Mouse (Mus musculus): ENCODE measurements around the gene Olfr930. TPM values are rescaled to one million over a fixed set of nuclear protein-coding genes. Genes with fewer than 3 reads are reported as not detected.

Olfr930 gene
- polyA plus RNA-seq (2016; fragmentation: Nextera tagmentation; extraction: Ambion mirVana), result not detected in 2 replicates

GRCm38 (mm10) chr9:38929509-38929908 lies at the start of gene Olfr930:
Olfr930 (plus strand) TSS chr9:38929809.
- Histone ChIP-seq H3K27ac (ENCODE audit: poor library complexity, severe bottlenecking) (no peak within 1 kb of the TSS), H3K9me3 (replicated peaks) (no peaks in the 10 kb centered on the region), H3K4me2 (no peak within 1 kb of the TSS), H3K27me3 (replicated peaks) (no peaks in the 10 kb centered on the region), H3K4me1 (replicated peaks) (no peaks in the 10 kb centered on the region), H3K9ac (no peak within 1 kb of the TSS), H3K4me3 (no peak within 1 kb of the TSS), H3K36me3 (no peaks in the 10 kb centered on the region)
- no peak for ATAC-seq (ENCODE audit: insufficient number of reproducible peaks, low FRiP score)

DNA sequence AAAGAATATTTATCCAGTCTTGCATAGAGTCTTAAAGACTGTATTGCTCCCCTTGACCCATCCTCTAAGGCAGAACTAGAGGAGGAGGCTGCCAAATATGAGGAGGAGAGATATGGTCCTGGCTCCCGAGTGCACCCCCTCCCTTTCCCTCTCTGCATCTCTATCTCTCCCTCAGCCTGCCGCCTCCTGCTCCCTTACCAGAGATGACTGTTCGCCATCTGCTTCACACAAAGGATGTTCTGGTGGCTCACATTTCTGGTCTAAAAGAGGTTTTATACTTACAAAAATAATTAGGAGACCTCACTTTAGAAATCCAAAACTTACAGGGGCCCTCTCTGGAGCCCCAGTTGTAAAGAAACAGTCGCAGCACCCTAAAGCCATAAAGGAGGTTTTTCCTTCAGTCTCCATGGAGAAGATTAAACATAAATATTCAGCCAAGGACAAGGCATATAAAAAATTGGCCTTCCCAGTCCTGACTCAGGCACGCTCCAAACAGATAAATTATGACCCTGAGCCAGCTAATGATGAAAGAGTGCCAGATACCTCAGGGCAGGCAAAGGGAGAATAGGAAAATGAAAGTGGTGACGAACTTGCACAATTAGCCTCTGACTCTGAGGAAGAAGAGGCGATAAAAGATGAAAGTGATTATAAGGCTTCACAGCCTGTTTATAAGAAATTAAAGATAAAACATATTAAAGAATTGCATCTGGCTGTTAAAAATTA lies 24.0 kb downstream of the Olfr930 start:
- no peak for ATAC-seq (ENCODE audit: insufficient number of reproducible peaks, low FRiP score)
- H3K36me3 ChIP-seq, result no peaks in the 10 kb centered on the region
- no peak overlapping the region for H3K9ac ChIP-seq
- H3K9me3 ChIP-seq (replicated peaks), result no peaks in the 10 kb centered on the region
- H3K27ac ChIP-seq (ENCODE audit: poor library complexity, severe bottlenecking), result no peak overlapping the region
- H3K4me2 ChIP-seq, result no peak overlapping the region
- 65% methylated on average over 7 of the region's 7 CpGs for WGBS
- no peaks in the 10 kb centered on the region for H3K27me3 ChIP-seq (replicated peaks)
- no peak overlapping the region for H3K4me3 ChIP-seq
- H3K4me1 ChIP-seq (replicated peaks), result no peaks in the 10 kb centered on the region

DNA sequence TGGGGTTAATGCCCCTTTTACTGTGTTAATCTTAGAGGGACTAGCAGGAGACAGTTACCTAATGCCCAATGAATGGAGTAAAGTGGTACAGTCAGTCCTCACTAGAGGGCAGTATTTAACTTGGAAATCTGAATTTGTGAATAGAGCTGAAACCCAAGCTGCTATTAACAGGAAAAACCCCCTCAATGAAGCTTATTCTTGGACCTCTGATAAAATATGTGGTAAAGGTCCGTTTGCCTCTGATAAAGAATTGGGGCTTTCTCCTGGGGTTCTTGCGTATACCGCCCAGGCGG lies 24.5 kb downstream of the Olfr930 start:
- Histone ChIP-seq H3K4me1 (replicated peaks) (no peaks in the 10 kb centered on the region), H3K4me2 (no peak overlapping the region), H3K4me3 (no peak overlapping the region), H3K9me3 (replicated peaks) (no peaks in the 10 kb centered on the region), H3K27me3 (replicated peaks) (no peaks in the 10 kb centered on the region), H3K9ac (no peak overlapping the region), H3K27ac (ENCODE audit: poor library complexity, severe bottlenecking) (no peak overlapping the region), H3K36me3 (no peaks in the 10 kb centered on the region)
- no peak for ATAC-seq (ENCODE audit: insufficient number of reproducible peaks, low FRiP score)
- WGBS, result 71% methylated on average over 4 of the region's 4 CpGs

GRCm38 (mm10) chr9:38972013-38972412 lies 42.4 kb downstream of the Olfr930 start, which contains the start of gene Olfr933:
Olfr933 (plus strand) TSS chr9:38972313.
- 75% methylated on average over 4 of the region's 4 CpGs for WGBS
- Histone ChIP-seq H3K4me1 (replicated peaks) (no peaks in the 10 kb centered on the region), H3K4me3 (no peak within 1 kb of the TSS), H3K27ac (ENCODE audit: poor library complexity, severe bottlenecking) (no peak within 1 kb of the TSS), H3K27me3 (replicated peaks) (no peaks in the 10 kb centered on the region), H3K36me3 (no peaks in the 10 kb centered on the region), H3K4me2 (no peak within 1 kb of the TSS), H3K9me3 (replicated peaks) (no peaks in the 10 kb centered on the region), H3K9ac (no peak within 1 kb of the TSS)
- ATAC-seq (ENCODE audit: insufficient number of reproducible peaks, low FRiP score), result no peak

Other genes with a start within 250 kb of the Olfr930 start
- gene Olfr919, start 226.1 kb upstream of the Olfr930 start, polyA plus RNA-seq (2016; fragmentation: Nextera tagmentation; extraction: Ambion mirVana), result not detected in 2 replicates
- gene Vwa5a, start 211.5 kb upstream of the Olfr930 start, polyA plus RNA-seq (2016; fragmentation: Nextera tagmentation; extraction: Ambion mirVana), result 19.3 and 21.3 TPM in 2 replicates
- 0.03 TPM in 1 of 2 replicates, not detected in the other for gene Olfr920, start 177.5 kb upstream of the Olfr930 start, polyA plus RNA-seq (2016; fragmentation: Nextera tagmentation; extraction: Ambion mirVana)
- gene Olfr921, start 156.7 kb upstream of the Olfr930 start, polyA plus RNA-seq (2016; fragmentation: Nextera tagmentation; extraction: Ambion mirVana), result not detected in 2 replicates
- not detected in 2 replicates for gene Olfr922, start 115.2 kb upstream of the Olfr930 start, polyA plus RNA-seq (2016; fragmentation: Nextera tagmentation; extraction: Ambion mirVana)
- not detected in 2 replicates for gene Olfr923, start 103.3 kb upstream of the Olfr930 start, polyA plus RNA-seq (2016; fragmentation: Nextera tagmentation; extraction: Ambion mirVana)
- not detected in 2 replicates for gene Olfr924, start 85.4 kb upstream of the Olfr930 start, polyA plus RNA-seq (2016; fragmentation: Nextera tagmentation; extraction: Ambion mirVana)
- not detected in 2 replicates for gene Olfr26, start 74.7 kb upstream of the Olfr930 start, polyA plus RNA-seq (2016; fragmentation: Nextera tagmentation; extraction: Ambion mirVana)
- not detected in 2 replicates for gene Olfr926, start 52.7 kb upstream of the Olfr930 start, polyA plus RNA-seq (2016; fragmentation: Nextera tagmentation; extraction: Ambion mirVana)
- not detected in 2 replicates for gene Olfr933, start 42.5 kb downstream of the Olfr930 start, polyA plus RNA-seq (2016; fragmentation: Nextera tagmentation; extraction: Ambion mirVana)
- gene Olfr934, start 58.5 kb downstream of the Olfr930 start, polyA plus RNA-seq (2016; fragmentation: Nextera tagmentation; extraction: Ambion mirVana), result not detected in 2 replicates
- not detected in 2 replicates for gene Olfr935, start 69.9 kb downstream of the Olfr930 start, polyA plus RNA-seq (2016; fragmentation: Nextera tagmentation; extraction: Ambion mirVana)
- gene Olfr146, start 93.6 kb downstream of the Olfr930 start, polyA plus RNA-seq (2016; fragmentation: Nextera tagmentation; extraction: Ambion mirVana), result not detected in 2 replicates
- not detected in 2 replicates for gene Olfr937, start 135.1 kb downstream of the Olfr930 start, polyA plus RNA-seq (2016; fragmentation: Nextera tagmentation; extraction: Ambion mirVana)
- gene Olfr938, start 149.1 kb downstream of the Olfr930 start, polyA plus RNA-seq (2016; fragmentation: Nextera tagmentation; extraction: Ambion mirVana), result not detected in 2 replicates
- gene Olfr27, start 198.3 kb downstream of the Olfr930 start, polyA plus RNA-seq (2016; fragmentation: Nextera tagmentation; extraction: Ambion mirVana), result not detected in 2 replicates
- not detected in 2 replicates for gene Olfr943, start 236.5 kb downstream of the Olfr930 start, polyA plus RNA-seq (2016; fragmentation: Nextera tagmentation; extraction: Ambion mirVana)